ENCODE assay signal across 8 mouse cellular contexts in genomic region chr1:74712461-74713098, GRCm38 (mm10). TPM values are rescaled to one million over a fixed set of nuclear protein-coding genes. Genes with fewer than 3 reads are reported as not detected.
DNase-seq lines count a peak whose midpoint lies in the region; ATAC-seq and TF ChIP-seq lines count a peak whose summit lies in the region.

No protein-coding gene starts in this region.

- H3K9ac ChIP-seq in embryonic facial prominence, embryonic 11.5 days (replicated peaks; ENCODE audit: low read length): peak overlapping the region; percentile 52
- H3K9ac ChIP-seq in intestine, embryonic 15.5 days: peak overlapping the region; percentile 67; the same call in 1 of the 2 replicates
- no peak overlapping the region for H3K9ac ChIP-seq in midbrain, embryonic 15.5 days

- peak; percentile 71 for DNase-seq in kidney, adult 2 months
- no peak for DNase-seq in kidney, adult 11 months
- peak; percentile 8 for DNase-seq in embryonic facial prominence, embryonic 11.5 days (ENCODE audit: low spot score)
- no peak for DNase-seq in thymus, postnatal 10 days (ENCODE audit: low spot score in 2 of 2)
- no peak for DNase-seq in ovary, adult 18-20 months (ENCODE audit: low spot score)
- DNase-seq in adrenal gland, postnatal 25 days: no peak

- no peak overlapping the region; the same call in 1 of the 2 replicates for H3K4me3 ChIP-seq in kidney, adult 2 months (ENCODE audit: insufficient read depth, low read depth, low read length)
- H3K4me3 ChIP-seq in embryonic facial prominence, embryonic 11.5 days (ENCODE audit: low read depth, low read length): peak overlapping the region; percentile 37; the same call in 1 of the 2 replicates
- H3K4me3 ChIP-seq in intestine, embryonic 15.5 days (replicated peaks): peak overlapping the region; percentile 51
- H3K4me3 ChIP-seq in midbrain, embryonic 15.5 days: peak overlapping the region; percentile 40

- no peaks in the 10 kb centered on the region for H3K9me3 ChIP-seq in embryonic facial prominence, embryonic 11.5 days (replicated peaks; ENCODE audit: control insufficient read depth, low read length)
- no peaks in the 10 kb centered on the region for H3K9me3 ChIP-seq in intestine, embryonic 15.5 days
- no peaks in the 10 kb centered on the region for H3K9me3 ChIP-seq in midbrain, embryonic 15.5 days

- H3K27me3 ChIP-seq in kidney, adult 2 months (replicated peaks; ENCODE audit: control insufficient read depth, insufficient read depth, low read length): no peaks in the 10 kb centered on the region
- H3K27me3 ChIP-seq in embryonic facial prominence, embryonic 11.5 days (ENCODE audit: control insufficient read depth, insufficient read depth, low read length): no peaks in the 10 kb centered on the region
- H3K27me3 ChIP-seq in intestine, embryonic 15.5 days (replicated peaks): no peaks in the 10 kb centered on the region
- peaks cover 10% of the 10 kb centered on the region for H3K27me3 ChIP-seq in midbrain, embryonic 15.5 days (replicated peaks)

- 40% methylated on average over 5 of the region's 5 CpGs for WGBS in kidney, adult 2 months
- WGBS in embryonic facial prominence, embryonic 11.5 days: 39% methylated on average over 5 of the region's 5 CpGs
- WGBS in intestine, embryonic 15.5 days: 41% methylated on average over 5 of the region's 5 CpGs
- WGBS in midbrain, embryonic 15.5 days: 37% methylated on average over 5 of the region's 5 CpGs

- peak overlapping the region; percentile 72 for H3K4me2 ChIP-seq in embryonic facial prominence, embryonic 11.5 days (ENCODE audit: low read depth, low read length)
- peak overlapping the region; percentile 96 for H3K4me2 ChIP-seq in intestine, embryonic 15.5 days (replicated peaks)
- H3K4me2 ChIP-seq in midbrain, embryonic 15.5 days: peak overlapping the region; percentile 93

- no peak for TF ChIP-seq POLR2A in kidney, adult 2 months (IDR thresholded peaks at IDR 0.05; ENCODE audit: low read depth, low read length)

- H3K27ac ChIP-seq in kidney, adult 2 months (ENCODE audit: insufficient read depth, low read depth, low read length): peak overlapping the region; percentile 76
- no peak overlapping the region for H3K27ac ChIP-seq in embryonic facial prominence, embryonic 11.5 days (replicated peaks; ENCODE audit: low read depth, low read length)
- H3K27ac ChIP-seq in intestine, embryonic 15.5 days: no peak overlapping the region
- H3K27ac ChIP-seq in midbrain, embryonic 15.5 days: no peak overlapping the region

- no peak for TF ChIP-seq CTCF in kidney, adult 2 months (conservative IDR thresholded peaks at IDR 0.05; ENCODE audit: insufficient read depth, insufficient read length, low read depth, low read length)

- no peaks in the 10 kb centered on the region for H3K36me3 ChIP-seq in kidney, adult 2 months (ENCODE audit: control insufficient read depth, insufficient read depth, low read length)
- no peaks in the 10 kb centered on the region for H3K36me3 ChIP-seq in embryonic facial prominence, embryonic 11.5 days (replicated peaks; ENCODE audit: control insufficient read depth, insufficient read depth, low read depth, low read length)
- H3K36me3 ChIP-seq in intestine, embryonic 15.5 days: no peaks in the 10 kb centered on the region
- no peaks in the 10 kb centered on the region for H3K36me3 ChIP-seq in midbrain, embryonic 15.5 days (replicated peaks)

- ATAC-seq in embryonic facial prominence, embryonic 11.5 days (replicated peaks; ENCODE audit: insufficient number of reproducible peaks, low FRiP score, low TSS enrichment, low read depth): no peak
- 0 out of 2 replicates have a peak, but pooled peaks have one; percentile 47 for ATAC-seq in intestine, embryonic 15.5 days
- ATAC-seq in midbrain, embryonic 15.5 days (replicated peaks): no peak

- peaks cover 4% of the 10 kb centered on the region for H3K4me1 ChIP-seq in kidney, adult 2 months (ENCODE audit: control insufficient read depth, insufficient read depth, low read length)
- no peaks in the 10 kb centered on the region for H3K4me1 ChIP-seq in embryonic facial prominence, embryonic 11.5 days (ENCODE audit: control insufficient read depth, insufficient read depth, low read length)
- H3K4me1 ChIP-seq in intestine, embryonic 15.5 days (replicated peaks): 0 out of 2 replicates have a peak, but pooled peaks cover 3% of the 10 kb centered on the region
- H3K4me1 ChIP-seq in midbrain, embryonic 15.5 days: peaks cover 13% of the 10 kb centered on the region

RNA-seq across cellular contexts. Expression of gene Cyp27a1, which starts 0.8 kb away (rescaled TPM):
- 31.7 and 34.6 TPM in 2 replicates for polyA plus RNA-seq in kidney, adult 2 months (2012; rRNA removed)
- 11.1 and 12.3 TPM in 2 replicates for polyA plus RNA-seq in embryonic facial prominence, embryonic 11.5 days (2014; fragmentation: Nextera tagmentation; extraction: Ambion mirVana)
- 6.0 and 6.3 TPM in 2 replicates for polyA plus RNA-seq in intestine, embryonic 15.5 days (2015; fragmentation: Nextera tagmentation; extraction: Ambion mirVana)
- polyA plus RNA-seq in midbrain, embryonic 15.5 days (2015; fragmentation: Nextera tagmentation; extraction: Ambion mirVana): 2.4 and 3.3 TPM in 2 replicates
- total RNA-seq in adrenal gland, postnatal 25 days (2021): 15.5 and 16.1 TPM in 2 replicates

RNA-seq across cellular contexts. Expression of gene Prkag3, which starts 36.4 kb away (rescaled TPM):
- 2.9 TPM in 2 replicates for polyA plus RNA-seq in kidney, adult 2 months (2012; rRNA removed)
- not detected in 2 replicates for polyA plus RNA-seq in embryonic facial prominence, embryonic 11.5 days (2014; fragmentation: Nextera tagmentation; extraction: Ambion mirVana)
- polyA plus RNA-seq in intestine, embryonic 15.5 days (2015; fragmentation: Nextera tagmentation; extraction: Ambion mirVana): 0.16 and 0.19 TPM in 2 replicates
- not detected in 2 replicates for polyA plus RNA-seq in midbrain, embryonic 15.5 days (2015; fragmentation: Nextera tagmentation; extraction: Ambion mirVana)
- not detected in 2 replicates for total RNA-seq in adrenal gland, postnatal 25 days (2021)

RNA-seq across cellular contexts. Expression of gene Ttll4, which starts 51.0 kb away (rescaled TPM):
- 11.2 and 15.2 TPM in 2 replicates for polyA plus RNA-seq in kidney, adult 2 months (2012; rRNA removed)
- 29.6 and 37.1 TPM in 2 replicates for polyA plus RNA-seq in embryonic facial prominence, embryonic 11.5 days (2014; fragmentation: Nextera tagmentation; extraction: Ambion mirVana)
- polyA plus RNA-seq in intestine, embryonic 15.5 days (2015; fragmentation: Nextera tagmentation; extraction: Ambion mirVana): 10.1 and 11.0 TPM in 2 replicates
- 10.6 and 10.9 TPM in 2 replicates for polyA plus RNA-seq in midbrain, embryonic 15.5 days (2015; fragmentation: Nextera tagmentation; extraction: Ambion mirVana)
- total RNA-seq in adrenal gland, postnatal 25 days (2021): 22.0 and 26.5 TPM in 2 replicates

RNA-seq across cellular contexts. Expression of gene Wnt6, which starts 59.1 kb away (rescaled TPM):
- polyA plus RNA-seq in kidney, adult 2 months (2012; rRNA removed): 0.27 and 0.48 TPM in 2 replicates
- polyA plus RNA-seq in embryonic facial prominence, embryonic 11.5 days (2014; fragmentation: Nextera tagmentation; extraction: Ambion mirVana): 15.5 and 19.1 TPM in 2 replicates
- polyA plus RNA-seq in intestine, embryonic 15.5 days (2015; fragmentation: Nextera tagmentation; extraction: Ambion mirVana): 0.18 and 0.58 TPM in 2 replicates
- 5.6 and 7.2 TPM in 2 replicates for polyA plus RNA-seq in midbrain, embryonic 15.5 days (2015; fragmentation: Nextera tagmentation; extraction: Ambion mirVana)
- total RNA-seq in adrenal gland, postnatal 25 days (2021): 1.8 and 2.5 TPM in 2 replicates

Comparison
In these comparisons a context has a peak if more than half of its experiments do, and no peak if none do; other contexts are left out.
1. DNase-seq: peak in kidney, adult 2 months (single experiment) and embryonic facial prominence, embryonic 11.5 days (single experiment); none in kidney, adult 11 months (single experiment), thymus, postnatal 10 days (0 of 2), ovary, adult 18-20 months (single experiment) and adrenal gland, postnatal 25 days (single experiment).
2. Peak in every context shown above with its lines, with median percentiles within 50 percentile points of each other: H3K4me2 ChIP-seq.